ENCODE assay signal across 8 mouse cellular contexts in genomic region chr7:4500892-4501471, GRCm38 (mm10). TPM values are rescaled to one million over a fixed set of nuclear protein-coding genes. Genes with fewer than 3 reads are reported as not detected.
A peak's percentile ranks its signal among the peaks of the same experiment; 100 is the strongest.
DNase-seq lines count a peak whose midpoint lies in the region; ATAC-seq and TF ChIP-seq lines count a peak whose summit lies in the region.

No protein-coding gene starts in this region.

- no peaks in the 10 kb centered on the region for H3K4me1 ChIP-seq in embryonic facial prominence, embryonic 11.5 days (ENCODE audit: control insufficient read depth, insufficient read depth, low read length)
- peaks cover 33% of the 10 kb centered on the region for H3K4me1 ChIP-seq in heart, postnatal 0 days (ENCODE audit: control insufficient read depth, insufficient read depth)
- peaks cover 12% of the 10 kb centered on the region for H3K4me1 ChIP-seq in lung, embryonic 14.5 days (ENCODE audit: insufficient read depth)
- H3K4me1 ChIP-seq in neural tube, embryonic 15.5 days: peaks cover 45% of the 10 kb centered on the region

- TF ChIP-seq CTCF in heart, postnatal 0 days (IDR thresholded peaks at IDR 0.05; ENCODE audit: low read depth): no peak
- TF ChIP-seq CTCF in lung, embryonic 14.5 days (IDR thresholded peaks at IDR 0.05; ENCODE audit: low read depth): no peak

- peak overlapping the region; percentile 51 for H3K4me2 ChIP-seq in embryonic facial prominence, embryonic 11.5 days (ENCODE audit: low read depth, low read length)
- peak overlapping the region; percentile 89 for H3K4me2 ChIP-seq in heart, postnatal 0 days (ENCODE audit: low read depth, low read length)
- peak overlapping the region; percentile 80 for H3K4me2 ChIP-seq in lung, embryonic 14.5 days
- H3K4me2 ChIP-seq in neural tube, embryonic 15.5 days: peak overlapping the region; percentile 72

- peak overlapping the region; percentile 89 for H3K4me3 ChIP-seq in embryonic facial prominence, embryonic 11.5 days (ENCODE audit: low read depth, low read length)
- H3K4me3 ChIP-seq in heart, postnatal 0 days (ENCODE audit: low read depth, low read length): peak overlapping the region; percentile 97
- H3K4me3 ChIP-seq in lung, embryonic 14.5 days (ENCODE audit: low read depth, low read length): peak overlapping the region; percentile 87
- peak overlapping the region; percentile 64 for H3K4me3 ChIP-seq in neural tube, embryonic 15.5 days (replicated peaks)

- no peak for TF ChIP-seq EP300 in heart, postnatal 0 days (IDR thresholded peaks at IDR 0.05; ENCODE audit: low read depth)

- peak; percentile 32 for ATAC-seq in embryonic facial prominence, embryonic 11.5 days (replicated peaks; ENCODE audit: insufficient number of reproducible peaks, low FRiP score, low TSS enrichment, low read depth)
- ATAC-seq in heart, postnatal 0 days (ENCODE audit: insufficient read depth, low read depth): peak; percentile 18
- ATAC-seq in lung, embryonic 14.5 days (ENCODE audit: insufficient read depth): peak; percentile 37
- ATAC-seq in neural tube, embryonic 15.5 days (ENCODE audit: low FRiP score): peak; percentile 49

- H3K27me3 ChIP-seq in embryonic facial prominence, embryonic 11.5 days (ENCODE audit: control insufficient read depth, insufficient read depth, low read length): no peaks in the 10 kb centered on the region
- no peaks in the 10 kb centered on the region for H3K27me3 ChIP-seq in heart, postnatal 0 days (ENCODE audit: control insufficient read depth, insufficient read depth, low read length)
- H3K27me3 ChIP-seq in lung, embryonic 14.5 days (ENCODE audit: insufficient read depth, low read length): no peaks in the 10 kb centered on the region
- H3K27me3 ChIP-seq in neural tube, embryonic 15.5 days (replicated peaks): no peaks in the 10 kb centered on the region

- peak overlapping the region; percentile 76 for H3K27ac ChIP-seq in embryonic facial prominence, embryonic 11.5 days (replicated peaks; ENCODE audit: low read depth, low read length)
- H3K27ac ChIP-seq in heart, postnatal 0 days (ENCODE audit: low read depth): peak overlapping the region; percentile 95
- H3K27ac ChIP-seq in lung, embryonic 14.5 days (ENCODE audit: low read depth): peak overlapping the region; percentile 91
- peak overlapping the region; percentile 91 for H3K27ac ChIP-seq in neural tube, embryonic 15.5 days (replicated peaks)

- H3K36me3 ChIP-seq in embryonic facial prominence, embryonic 11.5 days (replicated peaks; ENCODE audit: control insufficient read depth, insufficient read depth, low read depth, low read length): no peaks in the 10 kb centered on the region; the same call in 1 of the 2 replicates
- H3K36me3 ChIP-seq in heart, postnatal 0 days (replicated peaks; ENCODE audit: control insufficient read depth, insufficient read depth, low read length): peaks cover 18% of the 10 kb centered on the region
- peaks cover 14% of the 10 kb centered on the region for H3K36me3 ChIP-seq in lung, embryonic 14.5 days (ENCODE audit: insufficient read depth)
- peaks cover 15% of the 10 kb centered on the region; the same call in 1 of the 2 replicates for H3K36me3 ChIP-seq in neural tube, embryonic 15.5 days

- peak; percentile 65 for DNase-seq in A20 (ENCODE audit: low read depth, low spot score)
- DNase-seq in adrenal gland, adult (ENCODE audit: inconsistent age in 2 of 2, low spot score in 1 of 2): peak; percentile 75 to 87
- peak; percentile 21 for DNase-seq in embryonic facial prominence, embryonic 11.5 days (ENCODE audit: low spot score)
- DNase-seq in heart, postnatal 0 days (ENCODE audit: low spot score): peak; percentile 13
- DNase-seq in layer of hippocampus, adult 18-20 months (ENCODE audit: low spot score in 2 of 2): peak; percentile 40 to 46
- peak; percentile 40 for DNase-seq in lung, embryonic 14.5 days
- DNase-seq in thymus, postnatal 10 days (ENCODE audit: low spot score in 2 of 2): peak; percentile 43 to 58

- peak overlapping the region; percentile 90 for H3K9ac ChIP-seq in embryonic facial prominence, embryonic 11.5 days (replicated peaks; ENCODE audit: low read length)
- H3K9ac ChIP-seq in heart, postnatal 0 days (replicated peaks; ENCODE audit: low read depth, low read length): peak overlapping the region; percentile 99
- peak overlapping the region; percentile 92 for H3K9ac ChIP-seq in lung, embryonic 14.5 days
- H3K9ac ChIP-seq in neural tube, embryonic 15.5 days (replicated peaks): peak overlapping the region; percentile 75

- WGBS in embryonic facial prominence, embryonic 11.5 days: under 1% methylated on average over 33 of the region's 52 CpGs
- WGBS in heart, postnatal 0 days: 1% methylated on average over 18 of the region's 52 CpGs
- under 1% methylated on average over 52 of the region's 52 CpGs for WGBS in lung, embryonic 14.5 days
- under 1% methylated on average over 49 of the region's 52 CpGs for WGBS in neural tube, embryonic 15.5 days

- H3K9me3 ChIP-seq in embryonic facial prominence, embryonic 11.5 days (replicated peaks; ENCODE audit: control insufficient read depth, low read length): no peaks in the 10 kb centered on the region
- H3K9me3 ChIP-seq in heart, postnatal 0 days (replicated peaks; ENCODE audit: control insufficient read depth, low read length): no peaks in the 10 kb centered on the region
- H3K9me3 ChIP-seq in lung, embryonic 14.5 days (ENCODE audit: low read depth, low read length): no peaks in the 10 kb centered on the region
- no peaks in the 10 kb centered on the region for H3K9me3 ChIP-seq in neural tube, embryonic 15.5 days (replicated peaks)

RNA-seq across cellular contexts. Expression of gene Ppp1r12c, which starts 0.5 kb away (rescaled TPM):
- polyA plus RNA-seq in embryonic facial prominence, embryonic 11.5 days (2014; fragmentation: Nextera tagmentation; extraction: Ambion mirVana): 33.0 and 35.3 TPM in 2 replicates
- 89.1 and 105 TPM in 2 replicates for total RNA-seq in heart, postnatal 0 days (2014; rRNA removed; ENCODE audit: low replicate concordance)
- 22.5 and 24.2 TPM in 2 replicates for polyA plus RNA-seq in heart, postnatal 0 days (2015; fragmentation: Nextera tagmentation; extraction: Ambion mirVana)
- total RNA-seq in layer of hippocampus, adult 18-20 months (2021): 100 to 1,000 TPM; 148 to 153 TPM
- polyA plus RNA-seq in lung, embryonic 14.5 days (2014; fragmentation: Nextera tagmentation; extraction: Ambion mirVana): 54.3 TPM in 2 replicates
- 38.8 and 44.6 TPM in 2 replicates for polyA plus RNA-seq in neural tube, embryonic 15.5 days (2015; fragmentation: Nextera tagmentation; extraction: Ambion mirVana)

RNA-seq across cellular contexts. Expression of gene Tnnt1, which starts 15.2 kb away (rescaled TPM):
- polyA plus RNA-seq in embryonic facial prominence, embryonic 11.5 days (2014; fragmentation: Nextera tagmentation; extraction: Ambion mirVana): 44.9 and 61.5 TPM in 2 replicates
- total RNA-seq in heart, postnatal 0 days (2014; rRNA removed; ENCODE audit: low replicate concordance): 27.4 and 28.3 TPM in 2 replicates
- polyA plus RNA-seq in heart, postnatal 0 days (2015; fragmentation: Nextera tagmentation; extraction: Ambion mirVana): 93.7 and 106 TPM in 2 replicates
- total RNA-seq in layer of hippocampus, adult 18-20 months (2021): 1 to 10 TPM; 1.7 to 3.0 TPM
- 6.3 and 15.4 TPM in 2 replicates for polyA plus RNA-seq in lung, embryonic 14.5 days (2014; fragmentation: Nextera tagmentation; extraction: Ambion mirVana)
- polyA plus RNA-seq in neural tube, embryonic 15.5 days (2015; fragmentation: Nextera tagmentation; extraction: Ambion mirVana): 22.8 and 29.5 TPM in 2 replicates

RNA-seq across cellular contexts. Expression of gene Tnni3, which starts 23.0 kb away (rescaled TPM):
- polyA plus RNA-seq in embryonic facial prominence, embryonic 11.5 days (2014; fragmentation: Nextera tagmentation; extraction: Ambion mirVana): 2.6 and 9.9 TPM in 2 replicates
- total RNA-seq in heart, postnatal 0 days (2014; rRNA removed; ENCODE audit: low replicate concordance): 4,764 and 5,473 TPM in 2 replicates
- 8,811 and 8,917 TPM in 2 replicates for polyA plus RNA-seq in heart, postnatal 0 days (2015; fragmentation: Nextera tagmentation; extraction: Ambion mirVana)
- total RNA-seq in layer of hippocampus, adult 18-20 months (2021): 1 to 10 TPM in 1 of 2 experiments, under 1 TPM in 1; 0.54 to 1.3 TPM
- polyA plus RNA-seq in lung, embryonic 14.5 days (2014; fragmentation: Nextera tagmentation; extraction: Ambion mirVana): 5.3 and 47.0 TPM in 2 replicates
- polyA plus RNA-seq in neural tube, embryonic 15.5 days (2015; fragmentation: Nextera tagmentation; extraction: Ambion mirVana): 1.8 and 2.4 TPM in 2 replicates

RNA-seq across cellular contexts. Expression of gene Dnaaf3, which starts 31.3 kb away (rescaled TPM):
- 1.0 and 1.6 TPM in 2 replicates for polyA plus RNA-seq in embryonic facial prominence, embryonic 11.5 days (2014; fragmentation: Nextera tagmentation; extraction: Ambion mirVana)
- 0.11 and 2.6 TPM in 2 replicates for total RNA-seq in heart, postnatal 0 days (2014; rRNA removed; ENCODE audit: low replicate concordance)
- 0.60 and 0.63 TPM in 2 replicates for polyA plus RNA-seq in heart, postnatal 0 days (2015; fragmentation: Nextera tagmentation; extraction: Ambion mirVana)
- total RNA-seq in layer of hippocampus, adult 18-20 months (2021): under 1 TPM; 0.74 to 0.81 TPM
- 0.87 and 1.2 TPM in 2 replicates for polyA plus RNA-seq in lung, embryonic 14.5 days (2014; fragmentation: Nextera tagmentation; extraction: Ambion mirVana)
- 1.8 and 2.1 TPM in 2 replicates for polyA plus RNA-seq in neural tube, embryonic 15.5 days (2015; fragmentation: Nextera tagmentation; extraction: Ambion mirVana)

RNA-seq across cellular contexts. Expression of gene Eps8l1, which starts 40.5 kb away (rescaled TPM):
- polyA plus RNA-seq in embryonic facial prominence, embryonic 11.5 days (2014; fragmentation: Nextera tagmentation; extraction: Ambion mirVana): 3.0 and 5.8 TPM in 2 replicates
- 0.88 and 6.1 TPM in 2 replicates for total RNA-seq in heart, postnatal 0 days (2014; rRNA removed; ENCODE audit: low replicate concordance)
- 1.00 and 4.0 TPM in 2 replicates for polyA plus RNA-seq in heart, postnatal 0 days (2015; fragmentation: Nextera tagmentation; extraction: Ambion mirVana)
- total RNA-seq in layer of hippocampus, adult 18-20 months (2021): 1 to 10 TPM; 7.0 to 9.8 TPM
- polyA plus RNA-seq in lung, embryonic 14.5 days (2014; fragmentation: Nextera tagmentation; extraction: Ambion mirVana): 9.5 and 13.6 TPM in 2 replicates
- 13.1 and 14.1 TPM in 2 replicates for polyA plus RNA-seq in neural tube, embryonic 15.5 days (2015; fragmentation: Nextera tagmentation; extraction: Ambion mirVana)

Comparison
In these comparisons a context has a peak if more than half of its experiments do, and no peak if none do; other contexts are left out.
1. Peak in every context shown above with its lines: DNase-seq, ATAC-seq, H3K4me3 ChIP-seq and H3K27ac ChIP-seq.
2. DNase-seq: peak in every context shown above with its lines; median percentile 81 in adrenal gland, adult; 65 in A20; 50 in thymus, postnatal 10 days; 43 in layer of hippocampus, adult 18-20 months; 40 in lung, embryonic 14.5 days; 21 in embryonic facial prominence, embryonic 11.5 days; 13 in heart, postnatal 0 days.
3. RNA of gene Tnni3, which starts 23.0 kb away (polyA plus RNA-seq): 8,811 to 8,917 TPM in heart, postnatal 0 days; 2.6 to 9.9 TPM in embryonic facial prominence, embryonic 11.5 days, 5.3 to 47.0 TPM in lung, embryonic 14.5 days and 1.8 to 2.4 TPM in neural tube, embryonic 15.5 days; every median in the first group is over 100 times any median in the second.